Mouse (Mus musculus) spleen, adult 2 months (tissue): Measurements from ENCODE around the gene Slc35d2.

Experiments used
- CTCF ChIP-seq: fragments of 200-500 bp; IDR thresholded peaks from 2 replicates; pipeline ENCODE4 v1.5.1; 2011; ENCODE audit warnings: mild to moderate bottlenecking, inconsistent platforms; ENCODE audit not compliant: insufficient read depth, insufficient read length, insufficient replicate concordance; ENCODE audit errors: extremely low read depth
- POLR2A ChIP-seq: fragments of 200-500 bp; IDR thresholded peaks from 2 replicates; pipeline ENCODE4 v1.6.1; 2011; ENCODE audit warnings: low read depth, low read length, inconsistent platforms

GRCm38 (mm10) chr13:64107105-64107504, 22.1 kb downstream of the Slc35d2 start:
- TF ChIP-seq CTCF = no peak
- no peak for TF ChIP-seq POLR2A
